Mouse (Mus musculus): ENCODE measurements around the gene Ccser1. TPM values are rescaled to one million over a fixed set of nuclear protein-coding genes. Genes with fewer than 3 reads are reported as not detected.
A peak's percentile ranks its signal among the peaks of the same experiment; 100 is the strongest.
"Not testable (repeated sequence)": the region's sequence is repeated elsewhere in the genome, so short reads cannot be mapped to it uniquely, and the experiment has no call there.

Gene Ccser1
- polyA plus RNA-seq, 1 experiment from 2014 or later, result 6.9 TPM

- Histone ChIP-seq H3K27ac (replicated peaks) (no peak overlapping the region), H3K4me2 (replicated peaks; ENCODE audit: low read depth) (no peak overlapping the region), H3K27me3 (ENCODE audit: control insufficient read depth, insufficient read depth, low read length) (no peaks in the 10 kb centered on the region), H3K9me3 (ENCODE audit: control insufficient read depth, low read length) (no peaks in the 10 kb centered on the region), H3K9ac (ENCODE audit: low read length) (no peak overlapping the region), H3K4me1 (replicated peaks; ENCODE audit: control insufficient read depth, insufficient read depth) (no peaks in the 10 kb centered on the region), H3K4me3 (ENCODE audit: low read depth, low read length) (no peak overlapping the region), H3K36me3 (ENCODE audit: control insufficient read depth, insufficient read depth, low read length) (no peaks in the 10 kb centered on the region)
- DNase-seq (ENCODE audit: low spot score) (no peak), ATAC-seq (ENCODE audit: low FRiP score, low TSS enrichment) (no peak)
- WGBS, result 65% methylated on average over 2 of the region's 2 CpGs
- TF ChIP-seq CTCF (IDR thresholded peaks at IDR 0.05; ENCODE audit: low read depth), result no peak
- TF ChIP-seq EP300 (optimal IDR thresholded peaks at IDR 0.05), result no peak
Observed at GRCm38 (mm10) chr6:61953703-61954102, 773.6 kb downstream of the Ccser1 start.

- Histone ChIP-seq H3K9me3 (ENCODE audit: control insufficient read depth, low read length) (no peaks in the 10 kb centered on the region), H3K4me1 (replicated peaks; ENCODE audit: control insufficient read depth, insufficient read depth) (no peaks in the 10 kb centered on the region)
- no peak for DNase-seq (ENCODE audit: low spot score)
Observed at GRCm38 (mm10) chr6:61976878-61977277, 796.8 kb downstream of the Ccser1 start.

GRCm38 (mm10) chr6:61978379-61978778, 798.3 kb downstream of the Ccser1 start:
- Histone ChIP-seq H3K27me3 (ENCODE audit: control insufficient read depth, insufficient read depth, low read length) (no peaks in the 10 kb centered on the region), H3K9ac (ENCODE audit: low read length) (no peak overlapping the region), H3K9me3 (ENCODE audit: control insufficient read depth, low read length) (no peaks in the 10 kb centered on the region), H3K4me2 (replicated peaks; ENCODE audit: low read depth) (no peak overlapping the region), H3K27ac (replicated peaks) (no peak overlapping the region), H3K4me3 (ENCODE audit: low read depth, low read length) (no peak overlapping the region), H3K4me1 (replicated peaks; ENCODE audit: control insufficient read depth, insufficient read depth) (no peaks in the 10 kb centered on the region), H3K36me3 (ENCODE audit: control insufficient read depth, insufficient read depth, low read length) (no peaks in the 10 kb centered on the region)
- ATAC-seq (ENCODE audit: low FRiP score, low TSS enrichment) (no peak), DNase-seq (ENCODE audit: low spot score) (no peak)
- 17% methylated on average over 2 of the region's 2 CpGs for WGBS
- no peak for TF ChIP-seq EP300 (optimal IDR thresholded peaks at IDR 0.05)
- TF ChIP-seq CTCF (IDR thresholded peaks at IDR 0.05; ENCODE audit: low read depth), result peak; percentile 65

More at GRCm38 (mm10) chr6:61976878-61977277, 796.8 kb downstream of the Ccser1 start:
- H3K4me2 ChIP-seq (replicated peaks; ENCODE audit: low read depth), result no peak overlapping the region
- WGBS, result 57% methylated on average over 2 of the region's 2 CpGs
- TF ChIP-seq EP300 (optimal IDR thresholded peaks at IDR 0.05) (no peak), CTCF (IDR thresholded peaks at IDR 0.05; ENCODE audit: low read depth) (no peak)
- no peaks in the 10 kb centered on the region for H3K36me3 ChIP-seq (ENCODE audit: control insufficient read depth, insufficient read depth, low read length)
- no peak overlapping the region for H3K4me3 ChIP-seq (ENCODE audit: low read depth, low read length)
- ATAC-seq (ENCODE audit: low FRiP score, low TSS enrichment), result no peak
- H3K9ac ChIP-seq (ENCODE audit: low read length), result no peak overlapping the region
- no peak overlapping the region for H3K27ac ChIP-seq (replicated peaks)
- H3K27me3 ChIP-seq (ENCODE audit: control insufficient read depth, insufficient read depth, low read length), result no peaks in the 10 kb centered on the region

GRCm38 (mm10) chr6:62014374-62014773, 834.2 kb downstream of the Ccser1 start:
- Histone ChIP-seq H3K36me3 (ENCODE audit: control insufficient read depth, insufficient read depth, low read length) (no peaks in the 10 kb centered on the region), H3K27me3 (ENCODE audit: control insufficient read depth, insufficient read depth, low read length) (no peaks in the 10 kb centered on the region), H3K4me2 (replicated peaks; ENCODE audit: low read depth) (no peak overlapping the region), H3K9ac (ENCODE audit: low read length) (no peak overlapping the region), H3K27ac (replicated peaks) (no peak overlapping the region), H3K4me1 (replicated peaks; ENCODE audit: control insufficient read depth, insufficient read depth) (no peaks in the 10 kb centered on the region), H3K9me3 (ENCODE audit: control insufficient read depth, low read length) (no peaks in the 10 kb centered on the region), H3K4me3 (ENCODE audit: low read depth, low read length) (no peak overlapping the region)
- no peak for DNase-seq (ENCODE audit: low spot score)
- ATAC-seq (ENCODE audit: low FRiP score, low TSS enrichment), result no peak
- TF ChIP-seq EP300 (optimal IDR thresholded peaks at IDR 0.05), result no peak
- no peak for TF ChIP-seq CTCF (IDR thresholded peaks at IDR 0.05; ENCODE audit: low read depth)

- H3K9ac ChIP-seq (ENCODE audit: low read length), result no peak overlapping the region
- TF ChIP-seq EP300 (optimal IDR thresholded peaks at IDR 0.05), result no peak
- TF ChIP-seq CTCF (IDR thresholded peaks at IDR 0.05; ENCODE audit: low read depth), result no peak
- H3K4me3 ChIP-seq (ENCODE audit: low read depth, low read length), result no peak overlapping the region
- H3K27ac ChIP-seq (replicated peaks), result no peak overlapping the region
- no peaks in the 10 kb centered on the region for H3K36me3 ChIP-seq (ENCODE audit: control insufficient read depth, insufficient read depth, low read length)
- ATAC-seq (ENCODE audit: low FRiP score, low TSS enrichment) (no peak), DNase-seq (ENCODE audit: low spot score) (no peak)
- no peak overlapping the region for H3K4me2 ChIP-seq (replicated peaks; ENCODE audit: low read depth)
- no peaks in the 10 kb centered on the region for H3K27me3 ChIP-seq (ENCODE audit: control insufficient read depth, insufficient read depth, low read length)
- no peaks in the 10 kb centered on the region for H3K4me1 ChIP-seq (replicated peaks; ENCODE audit: control insufficient read depth, insufficient read depth)
- WGBS, result 48% methylated on average over 1 of the region's 1 CpGs
- H3K9me3 ChIP-seq (ENCODE audit: control insufficient read depth, low read length), result no peaks in the 10 kb centered on the region
Observed at GRCm38 (mm10) chr6:62044454-62044853, 864.3 kb downstream of the Ccser1 start.

- not testable (repeated sequence) for H3K4me1 ChIP-seq (replicated peaks; ENCODE audit: control insufficient read depth, insufficient read depth); H3K4me2 ChIP-seq (replicated peaks; ENCODE audit: low read depth); H3K36me3 ChIP-seq (ENCODE audit: control insufficient read depth, insufficient read depth, low read length); H3K27me3 ChIP-seq (ENCODE audit: control insufficient read depth, insufficient read depth, low read length); H3K9me3 ChIP-seq (ENCODE audit: control insufficient read depth, low read length); H3K4me3 ChIP-seq (ENCODE audit: low read depth, low read length); DNase-seq (ENCODE audit: low spot score); ATAC-seq (ENCODE audit: low FRiP score, low TSS enrichment); H3K9ac ChIP-seq (ENCODE audit: low read length); H3K27ac ChIP-seq (replicated peaks)
- WGBS, result 63% methylated on average over 1 of the region's 1 CpGs
Observed at GRCm38 (mm10) chr6:62045042-62045441, 864.9 kb downstream of the Ccser1 start.

Measured in stomach, postnatal 0 days (tissue).